Mouse (Mus musculus) brain, embryonic 14.5 days (tissue): ENCODE results near the gene Mid1. TPM values are rescaled to one million over a fixed set of nuclear protein-coding genes. Genes with fewer than 3 reads are reported as not detected.
"Not testable (repeated sequence)": the region's sequence is repeated elsewhere in the genome, so short reads cannot be mapped to it uniquely, and the experiment has no call there.

ENCODE experiments used
- DNase-seq: peaks from one replicate; pipeline ENCODE4 v3.0.0-alpha.2; 2011; ENCODE audit warnings: low read depth
- CTCF ChIP-seq: fragments of 200-500 bp; IDR thresholded peaks from 2 replicates; pipeline ENCODE4 v1.5.1; 2012; ENCODE audit warnings: inconsistent platforms, mild to moderate bottlenecking, moderate library complexity, borderline replicate concordance; ENCODE audit not compliant: insufficient read depth, insufficient read length; ENCODE audit errors: extremely low read depth
- POLR2A ChIP-seq: fragments of 200-500 bp; IDR thresholded peaks from 2 replicates; pipeline ENCODE4 v1.6.1; 2012; ENCODE audit warnings: mild to moderate bottlenecking, inconsistent platforms, borderline replicate concordance; ENCODE audit not compliant: poor library complexity, insufficient read depth, insufficient read length, severe bottlenecking; ENCODE audit errors: extremely low read depth
- polyA plus RNA-seq: library from polyadenylated mRNA; depleted of rRNA; stranded (reverse); fragments of >200 nt; gene quantifications from 2 replicates; pipeline ENCODE4 v1.2.3, GENCODE M21; 2012

Mid1 gene
- polyA plus RNA-seq, 1 experiment, result 23.5 TPM

DNA sequence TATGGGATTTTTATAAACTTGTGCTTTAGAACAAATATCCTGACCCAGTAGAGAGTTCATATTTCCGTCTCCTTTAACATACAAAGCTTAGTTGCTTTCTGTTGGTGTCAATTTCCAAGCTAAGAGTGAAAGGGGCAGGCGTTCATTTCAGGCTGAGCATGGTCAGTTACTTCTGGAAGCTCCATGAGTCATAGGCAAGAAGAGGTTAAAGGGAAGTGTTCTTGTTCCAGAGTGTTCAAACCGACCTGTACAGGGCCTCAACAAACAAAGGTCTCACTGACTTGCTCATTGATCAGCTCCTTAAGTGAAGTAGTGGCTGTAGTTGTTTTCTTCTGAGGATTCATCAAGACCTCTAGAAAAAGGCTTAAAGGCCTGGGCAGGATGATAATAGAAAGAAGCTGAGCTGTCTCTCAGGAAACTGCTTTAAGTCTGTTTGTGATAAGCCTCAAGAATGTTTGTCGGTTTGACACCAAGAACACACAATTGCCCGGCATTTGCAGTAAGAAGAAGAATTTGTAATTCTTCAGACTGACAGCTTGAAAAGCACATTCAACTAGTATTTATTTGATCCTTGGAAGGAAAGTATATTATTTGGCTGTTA, 252.2 kb downstream of the Mid1 start:
- no peak for DNase-seq
- TF ChIP-seq POLR2A (no peak), CTCF (no peak)

DNA sequence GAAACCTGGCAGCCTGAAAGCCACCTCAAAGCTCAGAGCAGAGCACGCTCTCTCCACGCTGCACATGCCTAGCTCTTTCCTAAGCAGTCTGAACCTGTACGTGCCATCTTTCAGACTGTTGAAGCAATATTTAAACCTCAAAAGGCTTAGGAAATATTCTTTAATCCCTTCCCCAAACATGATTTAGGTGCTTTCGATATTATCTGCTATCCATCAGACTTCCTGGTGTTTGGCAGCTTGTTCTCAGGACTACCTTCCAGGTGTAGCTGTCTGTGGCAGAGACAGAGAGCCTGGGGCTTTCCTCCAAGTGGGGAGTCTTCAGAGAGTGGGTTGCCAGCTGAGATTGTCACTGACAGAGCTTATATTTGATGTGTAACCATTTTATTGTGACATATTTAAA, 255.5 kb downstream of the Mid1 start:
- TF ChIP-seq CTCF (no peak), POLR2A (no peak)
- no peak for DNase-seq

DNA sequence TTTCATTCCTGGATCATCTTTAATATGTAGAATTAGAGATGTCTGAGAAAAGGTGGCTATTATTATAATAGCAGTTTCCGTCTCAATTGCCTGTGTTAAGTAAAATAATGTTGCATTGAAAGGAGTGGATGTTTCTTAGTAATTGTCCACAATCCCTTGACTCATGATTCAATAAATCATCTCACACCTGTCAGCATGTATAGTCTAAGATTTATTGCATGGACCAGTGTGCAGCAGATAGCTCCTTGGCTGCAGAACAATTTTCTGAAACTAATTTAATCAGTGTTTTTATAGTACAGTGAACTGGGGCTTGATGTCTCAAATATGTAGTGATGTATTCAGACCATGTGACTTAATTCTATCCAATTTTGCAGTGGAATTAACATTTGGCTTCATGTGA, 265.6 kb downstream of the Mid1 start:
- DNase-seq, result no peak
- no peak for TF ChIP-seq POLR2A
- no peak for TF ChIP-seq CTCF

DNA sequence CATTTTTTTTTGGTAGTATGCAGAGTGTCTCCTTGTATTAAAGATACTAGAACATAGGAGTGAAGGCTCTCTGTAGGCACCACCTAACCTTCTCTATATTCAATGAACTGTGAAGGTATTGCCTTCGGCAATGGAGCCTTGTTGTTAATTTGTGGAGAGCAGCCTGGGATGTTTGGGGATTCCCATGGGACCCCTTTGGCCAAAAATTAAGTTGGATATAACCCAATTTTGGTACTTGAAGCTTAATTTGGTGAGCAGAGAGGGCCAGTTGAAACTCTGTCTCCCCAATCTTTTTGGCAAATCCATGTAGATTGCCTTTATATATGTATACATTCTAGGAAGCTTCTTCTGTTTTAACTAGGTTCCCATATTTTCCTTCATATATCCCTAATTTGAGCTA, 284.3 kb downstream of the Mid1 start:
- no peak for DNase-seq
- TF ChIP-seq POLR2A, result no peak
- no peak for TF ChIP-seq CTCF

DNA sequence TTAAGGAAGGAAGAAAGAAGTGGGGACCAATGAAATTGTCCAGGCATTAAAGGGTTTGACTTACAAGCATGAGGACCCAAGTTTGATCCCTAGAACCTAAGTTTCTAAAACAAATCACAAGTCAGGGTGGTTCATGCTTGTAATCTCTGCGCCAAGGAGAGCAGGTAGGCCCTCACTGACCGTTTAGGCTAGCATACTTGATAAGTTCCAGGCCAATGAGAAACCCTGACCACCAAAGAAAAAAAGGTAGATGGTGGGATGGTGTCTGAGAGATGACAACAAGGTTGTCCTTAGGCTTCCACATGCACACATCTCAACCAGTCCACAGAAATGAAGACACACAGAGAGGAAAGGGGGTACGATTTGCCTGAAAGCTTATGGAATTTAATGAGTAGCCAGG, 284.8 kb downstream of the Mid1 start:
- DNase-seq, result not testable (repeated sequence)

DNA sequence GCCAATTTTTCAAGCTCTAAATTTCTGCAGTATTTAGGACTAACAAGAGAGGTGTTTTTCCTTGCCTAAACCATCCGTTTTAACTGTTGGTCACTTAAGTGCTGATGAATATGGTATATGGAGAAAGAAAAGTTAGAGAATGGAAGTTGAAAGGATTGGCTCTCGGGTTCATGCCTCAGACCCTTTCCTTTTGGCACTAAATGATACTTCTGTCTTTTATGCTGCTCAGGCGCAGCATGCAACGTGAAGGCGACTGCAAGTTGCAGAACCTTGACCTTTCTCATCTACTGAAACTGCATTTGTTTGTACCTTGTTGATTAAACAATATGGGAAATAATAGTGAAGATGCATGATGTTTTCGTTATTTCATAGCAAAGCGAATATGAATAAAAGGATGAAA, 285.5 kb downstream of the Mid1 start:
- DNase-seq, result not testable (repeated sequence)

DNA sequence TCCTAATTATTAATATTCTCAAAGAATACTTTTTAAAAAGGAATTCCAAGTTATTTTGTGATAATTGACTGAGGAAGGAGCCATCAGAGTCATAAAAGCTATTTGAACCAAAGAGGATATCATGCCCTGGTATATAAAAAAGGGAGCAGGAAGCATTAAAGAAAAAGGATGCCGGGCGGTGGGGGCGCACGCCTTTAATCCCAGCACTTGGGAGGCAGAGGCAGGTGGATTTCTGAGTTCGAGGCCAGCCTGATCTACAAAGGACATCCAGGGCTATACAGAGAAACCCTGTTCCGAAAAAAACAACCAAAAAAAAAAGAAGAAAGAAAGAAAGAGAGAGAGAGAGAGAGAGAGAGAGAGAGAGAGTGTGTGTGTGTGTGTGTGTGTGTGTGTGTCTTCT, 286.6 kb downstream of the Mid1 start:
- DNase-seq, result not testable (repeated sequence)

DNA sequence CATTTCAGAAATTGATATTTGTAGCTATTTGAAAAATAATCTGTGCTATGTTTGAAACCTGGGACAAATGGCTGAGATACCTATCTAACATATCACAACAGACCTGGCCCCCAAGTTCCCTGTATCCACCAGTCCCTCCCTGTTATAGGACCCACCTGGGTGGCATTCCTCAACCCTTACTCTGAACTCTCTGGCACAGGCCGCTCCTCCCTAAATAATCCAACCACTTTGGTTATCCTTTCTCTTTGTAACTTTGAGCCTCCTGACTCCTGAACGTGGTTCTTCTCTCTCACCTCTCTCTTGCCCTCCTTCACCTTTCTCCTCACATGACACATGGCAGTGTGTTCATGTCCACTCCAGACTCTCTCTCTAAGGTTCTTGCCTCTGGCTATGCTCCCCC, 287.1 kb downstream of the Mid1 start:
- DNase-seq, result not testable (repeated sequence)

DNA sequence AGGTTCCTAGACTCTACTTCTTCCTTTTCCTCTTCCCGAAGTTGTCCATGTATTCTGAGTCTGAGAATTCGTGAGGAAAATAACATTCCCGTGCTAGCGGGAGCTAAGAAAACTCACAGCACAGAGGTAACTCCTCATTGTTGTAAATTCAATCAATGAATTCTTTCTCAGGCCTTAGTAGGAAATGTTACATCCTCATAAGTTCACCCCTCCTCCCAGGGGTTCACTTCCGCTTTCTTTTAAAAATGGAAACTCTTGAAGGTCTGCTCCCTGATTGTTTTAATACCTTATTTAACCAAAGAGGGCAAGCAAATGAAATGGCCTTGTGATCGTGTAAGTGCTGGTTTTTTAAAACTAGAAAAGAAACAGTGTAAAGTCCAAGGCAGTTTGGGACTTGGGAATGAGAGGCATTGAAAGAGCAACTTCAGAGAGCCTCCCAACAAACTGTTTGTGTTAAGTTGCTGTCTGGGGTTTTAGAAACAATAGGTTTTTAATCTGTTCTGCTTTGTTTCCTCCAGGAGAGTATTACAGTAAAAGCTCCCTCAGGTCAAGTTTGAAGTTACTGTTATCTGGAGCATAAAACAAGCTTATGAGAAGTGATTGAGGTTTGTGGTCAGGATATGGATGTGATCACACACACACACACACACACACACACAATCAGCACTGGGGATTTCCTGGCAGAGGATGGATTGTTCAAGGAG, 287.9 kb downstream of the Mid1 start:
- DNase-seq, result peak; percentile 72

DNA sequence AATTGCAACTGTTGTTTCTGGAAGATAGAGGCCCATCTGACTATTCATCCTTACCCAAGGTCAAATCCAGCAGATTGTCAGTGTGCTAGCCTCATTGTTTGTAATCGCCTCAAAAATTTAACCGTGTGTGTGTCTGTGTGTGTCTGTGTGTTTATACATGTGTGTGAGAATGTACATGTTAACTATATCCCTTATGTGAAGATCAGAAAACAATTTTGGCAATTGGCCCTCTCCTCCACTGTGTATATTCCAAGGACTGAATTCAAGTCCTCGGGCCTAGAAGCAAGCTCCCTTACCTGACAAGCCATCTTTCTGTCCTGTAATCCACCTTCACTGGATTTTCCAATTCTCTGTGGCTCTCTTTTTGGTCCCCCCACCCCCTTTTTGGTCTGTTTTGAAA, 288.8 kb downstream of the Mid1 start:
- peak; percentile 62 for DNase-seq

DNA sequence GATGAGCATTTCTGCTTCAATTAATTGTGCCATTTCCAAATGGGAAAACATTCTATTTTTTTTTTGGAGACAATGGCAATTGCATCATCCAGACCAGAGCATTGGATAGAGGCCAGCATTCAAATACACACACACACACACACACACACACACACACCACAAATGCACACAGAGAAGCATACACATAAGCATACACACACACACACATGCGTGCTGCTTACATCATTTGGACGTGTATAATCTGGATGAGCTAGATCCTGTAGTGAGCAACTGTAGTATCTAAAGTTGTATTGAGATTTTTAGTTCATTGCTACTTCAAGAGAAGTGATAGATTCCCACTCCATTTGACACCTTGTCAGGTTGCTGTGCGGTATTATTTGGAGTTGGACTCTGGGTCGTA, 289.5 kb downstream of the Mid1 start:
- peak; percentile 48 for DNase-seq

DNA sequence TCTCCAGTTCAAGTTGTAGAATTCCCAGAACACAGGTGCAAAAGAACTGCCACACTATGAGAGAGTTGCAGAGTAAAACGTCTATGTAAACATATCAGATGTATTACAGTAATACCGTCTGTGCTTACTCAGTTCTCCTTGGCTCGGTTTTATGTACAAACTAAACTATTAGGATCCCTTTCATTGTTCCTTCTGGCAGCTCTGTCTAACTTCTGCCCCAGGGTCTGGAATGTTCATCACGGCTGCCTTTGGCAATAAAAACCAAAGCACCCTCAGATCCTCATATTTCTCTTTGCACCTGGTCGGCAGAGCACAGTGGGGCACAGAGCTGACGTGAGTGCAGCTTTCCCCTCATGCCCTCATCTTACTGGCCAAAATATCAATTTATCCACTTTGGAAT, 290.0 kb downstream of the Mid1 start:
- peak; percentile 41 for DNase-seq

DNA sequence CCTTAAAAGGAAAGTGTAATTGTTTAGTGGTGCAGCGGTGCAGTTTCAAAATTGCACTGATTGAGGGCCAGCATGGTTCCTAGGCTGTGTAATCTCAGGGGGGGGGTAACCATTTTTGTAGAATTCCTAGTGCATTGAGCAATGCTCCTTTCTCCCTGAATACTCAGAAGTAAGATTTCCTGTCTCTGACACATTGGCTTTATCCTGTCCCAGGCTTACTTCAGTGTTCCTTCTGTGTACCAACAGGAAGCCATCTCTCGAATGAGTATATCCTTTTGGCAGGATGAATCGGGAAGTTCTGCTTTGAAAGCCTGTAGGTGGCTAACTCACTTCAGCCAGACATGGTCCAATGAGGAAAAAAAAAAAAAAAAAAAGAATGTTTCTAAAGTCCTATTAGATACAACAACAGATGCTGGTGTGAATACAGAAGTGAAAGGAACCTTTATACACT, 290.7 kb downstream of the Mid1 start:
- peak; percentile 71 for DNase-seq

DNA sequence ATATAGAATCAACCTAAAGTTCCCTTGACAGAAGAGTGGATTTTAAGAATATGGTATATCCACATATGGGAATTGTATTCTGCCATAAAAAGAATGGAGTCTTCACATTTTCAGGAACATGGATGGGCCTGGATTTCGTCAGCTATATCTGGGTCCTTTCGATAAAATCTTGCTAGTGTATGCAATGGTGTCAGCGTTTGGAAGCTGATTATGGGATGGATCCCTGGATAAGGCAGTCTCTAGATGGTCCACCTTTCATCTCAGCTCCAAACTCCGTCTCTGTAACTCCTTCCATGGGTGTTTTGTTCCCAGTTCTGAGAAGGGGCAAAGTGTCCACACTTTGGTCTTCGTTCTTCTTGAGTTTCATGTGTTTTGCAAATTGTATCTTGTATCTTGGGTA, 291.3 kb downstream of the Mid1 start:
- DNase-seq, result peak; percentile 11

DNA sequence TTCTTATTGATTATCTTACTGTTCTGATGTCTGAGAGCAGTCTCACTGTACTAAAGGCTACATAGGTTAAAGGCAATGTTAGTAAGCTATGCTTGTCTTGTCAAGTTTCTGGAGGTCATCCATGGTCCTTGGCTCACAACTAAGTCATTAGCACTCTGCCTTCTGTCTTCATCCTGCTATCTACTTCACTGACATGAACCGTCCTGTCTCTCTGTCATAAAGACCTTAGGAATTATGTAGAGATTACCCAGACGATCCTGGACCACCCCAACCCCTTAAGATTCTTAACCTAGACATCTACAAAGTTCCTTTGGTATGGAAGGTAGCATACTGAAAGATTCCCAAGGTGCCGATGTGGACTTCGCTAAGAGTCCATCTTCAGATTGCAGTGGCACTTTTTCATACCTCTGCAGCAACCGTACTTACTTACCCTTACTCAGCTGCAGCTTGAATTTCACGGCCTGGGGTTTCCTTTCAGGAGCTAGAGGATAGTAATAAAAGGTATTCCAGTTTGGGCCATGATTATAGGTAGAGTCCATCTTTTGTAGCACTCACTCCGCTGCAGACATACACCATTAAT, 292.9 kb downstream of the Mid1 start:
- peak; percentile 53 for DNase-seq

DNA sequence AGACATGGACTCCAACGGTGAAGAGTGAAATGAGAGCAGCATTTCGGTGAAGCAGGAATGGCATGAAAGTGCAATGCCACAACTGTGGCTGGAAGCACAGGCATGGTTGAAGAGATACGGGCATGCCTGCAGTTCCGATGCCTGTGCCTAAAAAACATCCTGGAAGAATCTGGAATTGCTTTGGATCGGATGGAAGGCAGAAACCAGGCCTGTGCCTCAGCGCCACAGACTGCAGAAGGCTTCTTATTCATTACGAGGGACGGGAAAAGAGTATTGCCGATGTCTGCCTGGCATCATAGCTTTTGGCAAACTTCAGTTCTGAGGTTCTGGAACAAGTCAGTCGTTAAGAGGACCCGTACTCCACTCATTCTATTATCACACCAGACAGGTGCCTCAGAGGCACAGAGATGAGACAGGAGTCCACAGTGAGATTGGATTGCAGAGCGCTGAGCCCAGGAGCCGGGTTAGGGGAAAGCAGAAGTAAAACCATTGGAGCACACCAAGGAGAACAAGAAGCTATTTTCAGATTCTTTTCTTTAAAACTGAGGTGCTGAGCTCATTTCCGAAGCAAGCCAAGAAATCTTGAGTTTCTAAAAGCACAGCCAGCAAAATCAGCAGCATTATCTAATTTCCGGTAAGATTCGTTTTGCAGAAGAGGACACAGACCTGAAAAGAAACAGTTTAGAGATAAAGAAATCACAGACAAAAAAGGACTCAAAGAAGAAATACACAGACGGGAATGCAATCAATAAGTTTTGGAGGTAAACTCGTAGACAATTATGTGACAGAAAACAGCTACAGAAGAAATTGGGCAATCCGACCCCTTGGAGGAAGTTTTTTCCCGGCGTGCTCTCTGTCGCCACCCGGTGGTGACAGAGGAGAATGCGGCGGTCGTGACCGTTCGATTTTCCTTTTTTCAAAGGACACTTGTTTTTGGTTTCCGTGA, 293.7 kb downstream of the Mid1 start:
- DNase-seq, result peak; percentile 85

DNA sequence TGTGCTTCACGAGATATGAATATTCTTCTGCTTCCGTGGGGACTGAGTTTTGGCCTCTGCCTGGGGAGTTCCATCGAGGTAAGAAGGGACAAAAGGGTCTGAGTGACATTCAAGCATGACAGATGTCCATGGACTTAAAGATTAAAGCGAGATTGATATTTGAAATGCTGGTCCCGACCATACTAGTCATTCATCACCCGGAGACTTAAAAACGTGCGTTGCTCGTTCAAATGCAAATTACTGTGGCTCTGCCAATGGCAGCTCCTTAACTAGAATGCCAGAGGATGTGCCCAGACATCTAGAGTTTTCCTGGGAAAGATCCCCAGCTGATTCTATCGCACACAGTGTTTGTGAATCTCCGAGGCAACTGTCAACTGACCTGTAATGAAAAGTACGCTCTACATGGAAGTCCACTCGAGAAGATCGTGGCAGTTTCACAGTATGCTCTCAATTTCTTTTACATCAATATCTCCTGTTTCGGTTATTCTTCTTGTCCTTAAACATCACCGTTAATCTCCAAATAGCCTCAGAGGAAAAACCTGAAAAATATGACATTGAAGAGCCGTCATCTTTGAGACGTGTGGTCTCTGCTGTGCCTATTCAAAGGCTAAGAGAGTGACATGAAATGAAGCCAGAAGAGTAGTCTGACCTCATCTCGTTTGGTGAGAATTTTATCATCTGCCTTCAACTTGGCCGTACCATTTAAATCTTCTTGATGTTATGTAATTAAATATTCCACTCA, 294.6 kb downstream of the Mid1 start:
- peak; percentile 87 for DNase-seq

DNA sequence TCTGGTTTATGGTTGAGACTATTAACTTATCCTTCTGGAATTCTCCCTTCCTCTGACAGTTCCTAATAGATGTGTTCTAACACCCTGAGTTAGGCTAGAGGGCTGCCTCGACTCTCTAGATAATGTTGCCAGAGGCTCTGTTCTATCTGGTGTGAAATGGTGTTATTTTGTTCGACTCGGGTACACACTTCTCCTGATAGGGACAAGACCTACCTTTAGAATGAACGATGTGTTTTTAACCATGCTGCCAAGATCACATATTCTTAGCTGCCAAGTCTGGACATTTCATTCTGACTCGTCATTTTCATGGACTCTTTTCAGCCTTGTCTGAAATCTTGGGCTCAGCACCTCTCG, 295.2 kb downstream of the Mid1 start:
- DNase-seq, result peak; percentile 27
